ENCODE assay signal across 24 mouse cellular contexts in the genomic region with DNA sequence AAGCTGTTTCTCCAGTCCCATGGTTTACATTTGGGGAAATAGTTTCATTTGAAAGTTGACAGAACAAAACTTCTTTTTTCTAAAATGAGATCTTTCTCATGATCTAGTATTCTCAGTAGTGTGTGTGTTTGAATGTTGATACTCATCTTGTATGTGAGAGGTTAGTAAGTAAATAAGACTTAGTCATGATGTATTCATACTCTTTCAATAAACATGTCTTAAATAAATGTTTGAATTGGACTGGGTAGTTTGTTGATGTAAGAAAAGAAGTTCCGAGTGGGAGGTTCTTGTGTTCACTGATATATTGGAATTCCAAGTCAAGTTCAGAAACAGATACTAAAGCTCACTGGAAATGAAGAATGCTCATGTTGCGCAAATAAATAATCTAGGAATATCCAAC. TPM values are rescaled to one million over a fixed set of nuclear protein-coding genes. Genes with fewer than 3 reads are reported as not detected.
A peak's percentile ranks its signal among the peaks of the same experiment; 100 is the strongest.
DNase-seq lines count a peak whose midpoint lies in the region; ATAC-seq and TF ChIP-seq lines count a peak whose summit lies in the region.
"Had no signal": no experiment of that assay in that cellular context is flagged by ENCODE, and none has a peak within 500 bp of the region (broad histone marks: within the 10 kb centered on the region; RNA-seq: fewer than 3 reads in every experiment).

No protein-coding gene starts in this region.

- 52% methylated on average over 2 of the region's 2 CpGs for WGBS in kidney, postnatal 0 days
- 50% methylated on average over 2 of the region's 2 CpGs for WGBS in liver, adult 2 months
- WGBS in liver, embryonic 11.5 days = 74% methylated on average over 2 of the region's 2 CpGs
- WGBS in liver, postnatal 0 days (ENCODE audit: insufficient replicate concordance) = 68% methylated on average over 2 of the region's 2 CpGs
- 39% methylated on average over 2 of the region's 2 CpGs for WGBS in stomach, postnatal 0 days

- ATAC-seq in kidney, postnatal 0 days (replicated peaks; ENCODE audit: low FRiP score, low read depth) = no peak
- no peak for ATAC-seq in liver, embryonic 11.5 days (replicated peaks; ENCODE audit: low FRiP score)
- ATAC-seq in liver, postnatal 0 days = peak; percentile 64
- 0 out of 2 replicates have a peak, but pooled peaks have one; percentile 59 for ATAC-seq in stomach, postnatal 0 days (ENCODE audit: low FRiP score, low TSS enrichment)
- ATAC-seq: activated CD4-positive, CD25-positive, alpha-beta regulatory T cell, adult 4 months; CD4-positive, CD25-positive, alpha-beta regulatory T cell, adult 4 months; Patski had no signal

- no peaks in the 10 kb centered on the region for H3K79me2 ChIP-seq in liver, adult 2 months (ENCODE audit: control insufficient read depth, insufficient read depth, low read length)

- peak; percentile 47 for DNase-seq in kidney, postnatal 0 days (ENCODE audit: low spot score)
- no peak for DNase-seq in kidney, postnatal 25 days
- peak; percentile 5 for DNase-seq in liver, adult 2 months (ENCODE audit: extremely low read depth, low read depth, low spot score)
- DNase-seq in liver, embryonic 11.5 days (ENCODE audit: low spot score) = no peak
- DNase-seq in liver, postnatal 0 days = no peak
- no peak for DNase-seq in liver
- DNase-seq in stomach, postnatal 0 days (ENCODE audit: low spot score) = no peak
- no peak for DNase-seq in cerebellum, adult 18-20 months
- DNase-seq: adrenal gland, adult 2 months; adrenal gland, adult 8-10 months; adrenal gland, postnatal 10 days; adrenal gland, postnatal 14 days; adrenal gland, postnatal 25 days; adrenal gland, postnatal 36 days; B cell, adult 2 months; cerebellum, adult 11 months; cerebellum, adult 11-12 months had no signal

- 0 out of 2 replicates have a peak, but pooled peaks cover 4% of the 10 kb centered on the region for H3K4me1 ChIP-seq in kidney, postnatal 0 days (replicated peaks; ENCODE audit: insufficient read depth, low read length)
- H3K4me1 ChIP-seq in liver, adult 2 months (ENCODE audit: control insufficient read depth, insufficient read depth, low read length) = no peaks in the 10 kb centered on the region
- no peaks in the 10 kb centered on the region for H3K4me1 ChIP-seq in liver, embryonic 11.5 days (replicated peaks; ENCODE audit: control insufficient read depth, insufficient read depth, low read length)
- H3K4me1 ChIP-seq in liver, postnatal 0 days (ENCODE audit: insufficient read depth) = no peaks in the 10 kb centered on the region
- H3K4me1 ChIP-seq in stomach, postnatal 0 days (replicated peaks; ENCODE audit: control insufficient read depth, insufficient read depth) = no peaks in the 10 kb centered on the region

- H3K27ac ChIP-seq in kidney, postnatal 0 days = no peak overlapping the region
- no peak overlapping the region for H3K27ac ChIP-seq in liver, adult 2 months (replicated peaks; ENCODE audit: insufficient read depth, low read depth, low read length)
- H3K27ac ChIP-seq in liver, embryonic 11.5 days (ENCODE audit: low read depth, low read length) = no peak overlapping the region
- H3K27ac ChIP-seq in liver, postnatal 0 days (ENCODE audit: low read depth) = no peak overlapping the region
- no peak overlapping the region for H3K27ac ChIP-seq in stomach, postnatal 0 days (replicated peaks)

- TF ChIP-seq POLR2A in liver, adult 2 months (IDR thresholded peaks at IDR 0.05; ENCODE audit: extremely low read depth, insufficient read depth, low read length) = no peak

- no peak for TF ChIP-seq EP300 in liver, postnatal 0 days (IDR thresholded peaks at IDR 0.05; ENCODE audit: low read depth)
- TF ChIP-seq EP300 in stomach, postnatal 0 days (optimal IDR thresholded peaks at IDR 0.05) = no peak

- no peaks in the 10 kb centered on the region for H3K27me3 ChIP-seq in kidney, postnatal 0 days (ENCODE audit: insufficient read depth, low read length)
- H3K27me3 ChIP-seq in liver, adult 2 months (ENCODE audit: control insufficient read depth, insufficient read depth, low read length) = no peaks in the 10 kb centered on the region
- no peaks in the 10 kb centered on the region for H3K27me3 ChIP-seq in liver, embryonic 11.5 days (replicated peaks; ENCODE audit: control insufficient read depth, insufficient read depth, low read length)
- no peaks in the 10 kb centered on the region for H3K27me3 ChIP-seq in liver, postnatal 0 days (ENCODE audit: insufficient read depth, low read length)
- H3K27me3 ChIP-seq in stomach, postnatal 0 days (ENCODE audit: control insufficient read depth, insufficient read depth, low read length) = no peaks in the 10 kb centered on the region
- H3K27me3 ChIP-seq: CH12.LX had no signal

- H3K9me3 ChIP-seq in kidney, postnatal 0 days (replicated peaks; ENCODE audit: low read length) = no peaks in the 10 kb centered on the region
- H3K9me3 ChIP-seq in liver, embryonic 11.5 days (ENCODE audit: control insufficient read depth, low read length) = no peaks in the 10 kb centered on the region
- no peaks in the 10 kb centered on the region for H3K9me3 ChIP-seq in liver, postnatal 0 days (ENCODE audit: low read length)
- no peaks in the 10 kb centered on the region for H3K9me3 ChIP-seq in stomach, postnatal 0 days (ENCODE audit: control insufficient read depth, low read length)

- no peak for TF ChIP-seq CTCF in kidney, postnatal 0 days (IDR thresholded peaks at IDR 0.05; ENCODE audit: low read depth)
- TF ChIP-seq CTCF in liver, adult 2 months (IDR thresholded peaks at IDR 0.05; ENCODE audit: low read depth, low read length) = no peak
- TF ChIP-seq CTCF in liver, postnatal 0 days (IDR thresholded peaks at IDR 0.05; ENCODE audit: low read depth) = no peak
- TF ChIP-seq CTCF in stomach, postnatal 0 days (IDR thresholded peaks at IDR 0.05; ENCODE audit: low read depth) = no peak

- no peaks in the 10 kb centered on the region for H3K36me3 ChIP-seq in kidney, postnatal 0 days (ENCODE audit: insufficient read depth, low read length)
- no peaks in the 10 kb centered on the region for H3K36me3 ChIP-seq in liver, adult 2 months (ENCODE audit: control insufficient read depth, insufficient read depth, low read length)
- H3K36me3 ChIP-seq in liver, embryonic 11.5 days (ENCODE audit: control insufficient read depth, insufficient read depth, low read length) = no peaks in the 10 kb centered on the region
- H3K36me3 ChIP-seq in liver, postnatal 0 days (replicated peaks; ENCODE audit: insufficient read depth, low read length) = no peaks in the 10 kb centered on the region
- H3K36me3 ChIP-seq in stomach, postnatal 0 days (ENCODE audit: control insufficient read depth, insufficient read depth, low read length) = no peaks in the 10 kb centered on the region
- H3K36me3 ChIP-seq: G1E had no signal

- no peak overlapping the region for H3K4me3 ChIP-seq in kidney, postnatal 0 days (replicated peaks; ENCODE audit: low read depth, low read length)
- H3K4me3 ChIP-seq in liver, adult 2 months (ENCODE audit: insufficient read depth, low read depth, low read length) = no peak overlapping the region
- no peak overlapping the region for H3K4me3 ChIP-seq in liver, embryonic 11.5 days (ENCODE audit: low read depth, low read length)
- H3K4me3 ChIP-seq in liver, postnatal 0 days (ENCODE audit: low read depth, low read length) = no peak overlapping the region
- H3K4me3 ChIP-seq in stomach, postnatal 0 days (ENCODE audit: low read depth, low read length) = no peak overlapping the region

- no peak overlapping the region for H3K4me2 ChIP-seq in kidney, postnatal 0 days (ENCODE audit: low read length)
- H3K4me2 ChIP-seq in liver, embryonic 11.5 days = no peak overlapping the region
- H3K4me2 ChIP-seq in liver, postnatal 0 days (ENCODE audit: low read depth, low read length) = no peak overlapping the region
- no peak overlapping the region for H3K4me2 ChIP-seq in stomach, postnatal 0 days (replicated peaks; ENCODE audit: low read depth)

- H3K9ac ChIP-seq in kidney, postnatal 0 days (ENCODE audit: low read depth, low read length) = no peak overlapping the region
- H3K9ac ChIP-seq in liver, adult 2 months (ENCODE audit: low read depth, low read length) = no peak overlapping the region
- no peak overlapping the region for H3K9ac ChIP-seq in liver, embryonic 11.5 days (ENCODE audit: low read depth, low read length)
- H3K9ac ChIP-seq in liver, postnatal 0 days (replicated peaks) = no peak overlapping the region
- no peak overlapping the region for H3K9ac ChIP-seq in stomach, postnatal 0 days (ENCODE audit: low read length)

RNA-seq across cellular contexts. Expression of a gene that starts 25.1 kb away (rescaled TPM):
- polyA plus RNA-seq in kidney, postnatal 0 days (2015; fragmentation: Nextera tagmentation; extraction: Ambion mirVana) = 9.0 and 10.8 TPM in 2 replicates
- total RNA-seq in liver, adult 2 months (2014; rRNA removed) = 0.09 and 0.13 TPM in 2 replicates
- polyA plus RNA-seq in liver, adult 2 months (2012; rRNA removed) = 0.02 and 0.06 TPM in 2 replicates
- 2.7 and 3.6 TPM in 2 replicates for polyA plus RNA-seq in liver, embryonic 11.5 days (2014; fragmentation: Nextera tagmentation; extraction: Ambion mirVana)
- 0.05 and 0.06 TPM in 2 replicates for polyA plus RNA-seq in liver, postnatal 0 days (2015; fragmentation: Nextera tagmentation; extraction: Ambion mirVana)
- 7.0 and 7.4 TPM in 2 replicates for polyA plus RNA-seq in stomach, postnatal 0 days (2015; fragmentation: Nextera tagmentation; extraction: Ambion mirVana)
- total RNA-seq: MEL had no signal
- polyA plus RNA-seq: activated CD4-positive, CD25-positive, alpha-beta regulatory T cell, adult 4 months; C2C12; CD4-positive, CD25-positive, alpha-beta regulatory T cell, adult 4 months; G1E had no signal

Comparison
In these comparisons a context has a peak if more than half of its experiments do, and no peak if none do; other contexts are left out.
1. ATAC-seq: peak in liver, postnatal 0 days (single experiment) and stomach, postnatal 0 days (single experiment); none in kidney, postnatal 0 days (single experiment) and liver, embryonic 11.5 days (single experiment).
2. DNase-seq: peak in kidney, postnatal 0 days (single experiment) and liver, adult 2 months (single experiment); none in kidney, postnatal 25 days (0 of 2), liver, embryonic 11.5 days (single experiment), liver, postnatal 0 days (single experiment), liver (single experiment), stomach, postnatal 0 days (single experiment) and cerebellum, adult 18-20 months (0 of 2).